Mouse (Mus musculus): ENCODE results near the gene Plagl2. TPM values are rescaled to one million over a fixed set of nuclear protein-coding genes. Genes with fewer than 3 reads are reported as not detected.
"Not testable (repeated sequence)": the region's sequence is repeated elsewhere in the genome, so short reads cannot be mapped to it uniquely, and the experiment has no call there.

Gene Plagl2
- polyA plus RNA-seq (2011; ENCODE audit: insufficient read depth, insufficient read length, low read depth, missing spikeins): 13.2 and 13.8 TPM in 2 replicates

DNA sequence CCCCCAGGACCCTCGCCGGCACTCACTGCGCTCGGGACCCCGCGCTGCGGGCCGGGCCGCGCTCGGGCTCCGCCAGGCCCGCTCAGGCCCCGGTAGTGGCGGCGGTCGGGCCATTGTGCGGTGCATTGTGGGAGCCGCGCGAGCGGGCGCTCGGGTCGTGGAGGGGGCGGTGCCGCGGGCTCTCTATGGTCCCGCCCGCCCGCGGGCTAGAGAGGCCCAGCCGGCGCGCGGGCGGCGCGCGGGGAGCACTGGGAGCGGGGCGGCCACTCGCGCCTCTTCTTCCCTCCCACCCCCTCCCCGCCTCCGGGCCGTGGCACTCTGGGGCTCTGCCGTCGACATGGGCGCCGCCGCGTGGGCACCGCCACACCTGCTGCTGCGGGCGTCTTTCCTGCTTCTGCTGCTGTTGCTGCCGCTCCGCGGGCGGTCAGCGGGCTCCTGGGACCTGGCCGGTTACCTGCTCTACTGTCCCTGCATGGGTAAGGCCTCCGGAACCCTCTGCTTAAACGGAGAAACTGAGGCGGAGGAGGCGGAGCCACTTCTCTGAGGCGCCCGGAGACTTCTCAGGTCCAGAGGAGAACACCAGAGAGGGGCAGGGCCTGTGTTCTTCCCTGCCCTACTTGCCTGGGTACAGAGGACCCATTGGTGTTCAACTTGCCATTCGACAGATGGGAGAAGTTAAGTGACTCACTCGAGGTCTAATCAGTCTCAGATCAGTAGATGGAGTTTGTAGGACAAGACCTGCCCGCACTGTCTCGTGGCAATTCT, at the start of gene Plagl2, which contains the start of gene Pofut1:
Gene Plagl2, minus strand, starts transcription at position 177 of the 765 bp plus-strand sequence.
Gene Pofut1, plus strand, starts transcription at position 284 of the 765 bp plus-strand sequence.
- Histone ChIP-seq H3K36me3 (ENCODE audit: control insufficient read depth, insufficient read depth, low read length, poor library complexity, severe bottlenecking) (no peaks in the 10 kb centered on the region), H3K9me3 (replicated peaks; ENCODE audit: control insufficient read depth, insufficient read depth, low read length, poor library complexity, severe bottlenecking) (no peaks in the 10 kb centered on the region), H3K4me1 (ENCODE audit: control insufficient read depth, insufficient read depth, low read length) (no peaks in the 10 kb centered on the region), H3K4me3 (ENCODE audit: low read depth, low read length) (peak within 1 kb of the TSS; percentile 94), H3K27me3 (ENCODE audit: control insufficient read depth, insufficient read depth, low read length, poor library complexity, severe bottlenecking) (no peaks in the 10 kb centered on the region), H3K27ac (ENCODE audit: insufficient read depth, low read length) (0 out of 2 replicates have a peak within 1 kb of the TSS, but pooled peaks have one; percentile 13), H3K9ac (ENCODE audit: low read depth, poor library complexity, severe bottlenecking) (peak within 1 kb of the TSS; percentile 91)
- TF ChIP-seq EP300 (IDR thresholded peaks at IDR 0.05; ENCODE audit: insufficient read depth, low read depth, low read length): no peak
- no peak for TF ChIP-seq CTCF (IDR thresholded peaks at IDR 0.05; ENCODE audit: low read depth, low read length)
- TF ChIP-seq POLR2A (IDR thresholded peaks at IDR 0.05; ENCODE audit: insufficient read depth, low read length): no peak

DNA sequence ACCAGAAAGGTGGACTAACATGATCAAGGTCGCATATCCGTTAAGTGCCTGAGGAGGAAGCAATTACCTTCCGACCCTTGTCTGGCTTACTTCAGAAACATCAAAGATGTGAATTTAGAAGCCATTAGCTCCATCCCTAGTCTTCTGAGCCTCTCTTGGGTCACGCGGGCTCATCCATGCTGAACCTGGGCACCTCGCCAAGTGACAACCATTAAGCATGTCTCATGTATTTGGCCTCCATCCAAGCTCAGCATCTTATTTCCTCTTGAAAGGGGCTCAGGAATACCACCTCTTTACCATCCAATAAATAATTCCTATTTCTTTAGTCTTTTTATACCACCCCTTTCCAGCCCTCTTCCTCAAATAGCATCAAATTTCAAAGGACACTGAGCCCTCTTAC, 46.6 kb upstream of the Plagl2 start:
- H3K4me3 ChIP-seq (ENCODE audit: low read depth, low read length): no peak overlapping the region
- H3K9ac ChIP-seq (ENCODE audit: low read depth, poor library complexity, severe bottlenecking): no peak overlapping the region
- H3K36me3 ChIP-seq (ENCODE audit: control insufficient read depth, insufficient read depth, low read length, poor library complexity, severe bottlenecking): no peaks in the 10 kb centered on the region
- no peak overlapping the region for H3K27ac ChIP-seq (ENCODE audit: insufficient read depth, low read length)
- TF ChIP-seq CTCF (IDR thresholded peaks at IDR 0.05; ENCODE audit: low read depth, low read length): no peak
- TF ChIP-seq EP300 (IDR thresholded peaks at IDR 0.05; ENCODE audit: insufficient read depth, low read depth, low read length): no peak
- no peak for TF ChIP-seq POLR2A (IDR thresholded peaks at IDR 0.05; ENCODE audit: insufficient read depth, low read length)
- H3K27me3 ChIP-seq (ENCODE audit: control insufficient read depth, insufficient read depth, low read length, poor library complexity, severe bottlenecking): no peaks in the 10 kb centered on the region
- H3K9me3 ChIP-seq (replicated peaks; ENCODE audit: control insufficient read depth, insufficient read depth, low read length, poor library complexity, severe bottlenecking): no peaks in the 10 kb centered on the region
- H3K4me1 ChIP-seq (ENCODE audit: control insufficient read depth, insufficient read depth, low read length): no peaks in the 10 kb centered on the region

DNA sequence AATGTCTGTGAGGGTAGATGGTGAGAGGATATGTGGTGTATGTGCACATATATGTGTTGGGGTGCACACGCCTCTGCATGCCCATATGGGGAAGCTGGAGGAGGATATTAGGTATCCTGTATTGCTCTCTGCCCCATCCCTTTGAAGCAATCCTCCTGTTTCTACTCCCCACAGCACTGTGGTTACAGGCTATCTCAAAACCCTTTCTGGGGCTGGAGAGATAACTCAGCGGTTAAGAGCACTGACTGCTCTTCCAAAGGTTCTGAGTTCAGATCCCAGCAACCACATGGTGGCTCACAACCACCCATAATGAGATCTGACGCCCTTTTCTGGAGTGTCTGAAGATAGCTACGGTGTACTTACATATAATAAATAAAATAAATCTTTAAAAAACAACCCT, 45.3 kb upstream of the Plagl2 start:
- H3K36me3 ChIP-seq (ENCODE audit: control insufficient read depth, insufficient read depth, low read length, poor library complexity, severe bottlenecking): no peaks in the 10 kb centered on the region
- no peaks in the 10 kb centered on the region for H3K9me3 ChIP-seq (replicated peaks; ENCODE audit: control insufficient read depth, insufficient read depth, low read length, poor library complexity, severe bottlenecking)
- no peak overlapping the region for H3K27ac ChIP-seq (ENCODE audit: insufficient read depth, low read length)
- no peak overlapping the region for H3K9ac ChIP-seq (ENCODE audit: low read depth, poor library complexity, severe bottlenecking)
- TF ChIP-seq EP300 (IDR thresholded peaks at IDR 0.05; ENCODE audit: insufficient read depth, low read depth, low read length): no peak
- no peak for TF ChIP-seq CTCF (IDR thresholded peaks at IDR 0.05; ENCODE audit: low read depth, low read length)
- no peak for TF ChIP-seq POLR2A (IDR thresholded peaks at IDR 0.05; ENCODE audit: insufficient read depth, low read length)
- H3K27me3 ChIP-seq (ENCODE audit: control insufficient read depth, insufficient read depth, low read length, poor library complexity, severe bottlenecking): no peaks in the 10 kb centered on the region
- H3K4me3 ChIP-seq (ENCODE audit: low read depth, low read length): no peak overlapping the region
- H3K4me1 ChIP-seq (ENCODE audit: control insufficient read depth, insufficient read depth, low read length): no peaks in the 10 kb centered on the region

DNA sequence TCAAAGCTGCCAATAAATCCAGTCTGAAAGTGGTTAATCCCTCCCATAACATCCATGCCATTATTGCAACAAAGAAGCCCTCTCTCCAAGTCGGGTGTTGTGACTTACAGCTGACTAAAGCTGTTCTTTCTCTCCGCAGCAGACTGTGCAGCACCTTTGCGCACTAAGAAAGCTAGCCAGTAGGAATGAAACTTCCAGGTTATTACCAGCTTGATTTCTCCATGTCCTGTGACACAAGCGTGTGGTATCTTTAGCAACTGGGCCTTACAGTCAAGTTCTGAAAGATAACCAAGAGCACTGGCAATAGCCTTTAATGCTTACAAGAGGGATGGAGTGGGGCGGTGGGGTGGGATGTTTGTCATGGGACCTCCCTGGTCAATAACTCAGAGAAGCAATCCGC, 42.7 kb upstream of the Plagl2 start:
- no peak for TF ChIP-seq EP300 (IDR thresholded peaks at IDR 0.05; ENCODE audit: insufficient read depth, low read depth, low read length)
- no peak for TF ChIP-seq CTCF (IDR thresholded peaks at IDR 0.05; ENCODE audit: low read depth, low read length)
- no peak for TF ChIP-seq POLR2A (IDR thresholded peaks at IDR 0.05; ENCODE audit: insufficient read depth, low read length)
- no peaks in the 10 kb centered on the region for H3K4me1 ChIP-seq (ENCODE audit: control insufficient read depth, insufficient read depth, low read length)
- no peaks in the 10 kb centered on the region for H3K36me3 ChIP-seq (ENCODE audit: control insufficient read depth, insufficient read depth, low read length, poor library complexity, severe bottlenecking)
- H3K9me3 ChIP-seq (replicated peaks; ENCODE audit: control insufficient read depth, insufficient read depth, low read length, poor library complexity, severe bottlenecking): no peaks in the 10 kb centered on the region
- no peak overlapping the region for H3K27ac ChIP-seq (ENCODE audit: insufficient read depth, low read length)
- no peak overlapping the region for H3K9ac ChIP-seq (ENCODE audit: low read depth, poor library complexity, severe bottlenecking)
- no peak overlapping the region for H3K4me3 ChIP-seq (ENCODE audit: low read depth, low read length)
- no peaks in the 10 kb centered on the region for H3K27me3 ChIP-seq (ENCODE audit: control insufficient read depth, insufficient read depth, low read length, poor library complexity, severe bottlenecking)

DNA sequence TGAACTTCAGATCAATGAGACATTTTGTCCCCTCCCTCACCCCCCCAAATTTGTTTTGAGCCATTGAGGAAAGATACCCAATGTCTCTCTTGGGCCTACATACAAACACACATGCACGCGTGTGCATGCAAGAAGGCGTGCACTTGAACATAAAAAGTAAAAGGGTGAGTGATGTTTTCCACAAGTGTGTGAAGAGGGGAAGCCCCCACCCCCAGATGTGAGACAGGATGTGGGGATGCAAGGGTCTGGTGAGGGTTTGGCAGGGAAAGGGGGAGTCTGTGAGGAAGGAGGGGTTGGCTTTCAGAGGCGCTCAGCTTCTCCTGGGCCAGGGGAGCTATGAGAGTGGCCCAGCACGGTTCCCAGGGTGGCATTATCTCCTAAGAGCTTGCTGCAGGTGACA, 37.1 kb upstream of the Plagl2 start:
- no peak overlapping the region for H3K4me3 ChIP-seq (ENCODE audit: low read depth, low read length)
- TF ChIP-seq CTCF (IDR thresholded peaks at IDR 0.05; ENCODE audit: low read depth, low read length): no peak
- no peak for TF ChIP-seq EP300 (IDR thresholded peaks at IDR 0.05; ENCODE audit: insufficient read depth, low read depth, low read length)
- TF ChIP-seq POLR2A (IDR thresholded peaks at IDR 0.05; ENCODE audit: insufficient read depth, low read length): no peak
- no peak overlapping the region for H3K9ac ChIP-seq (ENCODE audit: low read depth, poor library complexity, severe bottlenecking)
- no peak overlapping the region for H3K27ac ChIP-seq (ENCODE audit: insufficient read depth, low read length)
- no peaks in the 10 kb centered on the region for H3K9me3 ChIP-seq (replicated peaks; ENCODE audit: control insufficient read depth, insufficient read depth, low read length, poor library complexity, severe bottlenecking)
- no peaks in the 10 kb centered on the region for H3K27me3 ChIP-seq (ENCODE audit: control insufficient read depth, insufficient read depth, low read length, poor library complexity, severe bottlenecking)
- no peaks in the 10 kb centered on the region for H3K4me1 ChIP-seq (ENCODE audit: control insufficient read depth, insufficient read depth, low read length)
- H3K36me3 ChIP-seq (ENCODE audit: control insufficient read depth, insufficient read depth, low read length, poor library complexity, severe bottlenecking): no peaks in the 10 kb centered on the region

DNA sequence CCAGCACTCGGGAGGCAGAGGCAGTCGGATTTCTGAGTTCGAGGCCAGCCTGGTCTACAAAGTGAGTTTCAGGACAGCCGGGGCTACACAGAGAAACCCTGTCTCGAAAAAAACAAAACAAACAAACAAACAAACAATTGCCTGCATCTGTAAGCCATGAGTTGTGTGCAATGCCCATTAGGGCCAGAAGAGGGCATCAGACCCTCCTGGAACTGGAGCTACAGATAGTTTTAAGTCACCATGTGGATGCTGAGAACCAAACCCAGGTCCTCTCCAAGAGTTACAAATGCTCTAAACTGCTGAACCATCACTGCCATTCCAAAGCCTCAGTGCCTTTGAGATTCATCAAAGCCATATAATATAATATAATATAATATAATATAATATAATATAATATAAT, 35.6 kb upstream of the Plagl2 start:
- H3K4me3 ChIP-seq (ENCODE audit: low read depth, low read length); H3K4me1 ChIP-seq (ENCODE audit: control insufficient read depth, insufficient read depth, low read length); H3K9ac ChIP-seq (ENCODE audit: low read depth, poor library complexity, severe bottlenecking); H3K27ac ChIP-seq (ENCODE audit: insufficient read depth, low read length); H3K9me3 ChIP-seq (replicated peaks; ENCODE audit: control insufficient read depth, insufficient read depth, low read length, poor library complexity, severe bottlenecking); H3K27me3 ChIP-seq (ENCODE audit: control insufficient read depth, insufficient read depth, low read length, poor library complexity, severe bottlenecking); H3K36me3 ChIP-seq (ENCODE audit: control insufficient read depth, insufficient read depth, low read length, poor library complexity, severe bottlenecking): not testable (repeated sequence)
